Mouse (Mus musculus) midbrain, embryonic 12.5 days (tissue): Measurements from ENCODE around the gene Olfr307. TPM values are rescaled to one million over a fixed set of nuclear protein-coding genes. Genes with fewer than 3 reads are reported as not detected.

Experiments used
- microRNA-seq: library from miRNA; unstranded; fragments of <30 nt; microRNA quantifications from one replicate; pipeline ENCODE4, GENCODE M21; 2017
- polyA plus RNA-seq: library from polyadenylated mRNA; unstranded; fragments of >200 nt; fragmentation: Nextera tagmentation; extraction: Ambion mirVana; gene quantifications from 2 replicates; pipeline ENCODE4 v1.2.1, GENCODE M21; 2016

Gene Olfr307
- polyA plus RNA-seq, 1 experiment from 2014 or later, result not detected

Small RNA genes lying within 50 kb of the gene (microRNA-seq; reads per million reads assigned to microRNA genes)
- gene Gm23192, result not detected

Other genes starting within 250 kb of the Olfr307 start
- not detected in 2 replicates for gene Vmn2r75, start 165.8 kb downstream of the Olfr307 start, polyA plus RNA-seq
- gene Vmn2r76, start 91.3 kb downstream of the Olfr307 start, polyA plus RNA-seq, result not detected in 2 replicates
- not detected in 2 replicates for gene Olfr310, start 60.4 kb downstream of the Olfr307 start, polyA plus RNA-seq
- not detected in 2 replicates for gene Olfr309, start 23.9 kb downstream of the Olfr307 start, polyA plus RNA-seq
- gene Olfr308, start 12.0 kb downstream of the Olfr307 start, polyA plus RNA-seq, result not detected in 2 replicates
- gene Olfr305, start 29.3 kb upstream of the Olfr307 start, polyA plus RNA-seq, result not detected in 2 replicates
- not detected in 2 replicates for gene Olfr304, start 49.1 kb upstream of the Olfr307 start, polyA plus RNA-seq
- gene Olfr303, start 60.2 kb upstream of the Olfr307 start, polyA plus RNA-seq, result not detected in 2 replicates
- gene Olfr301, start 66.3 kb upstream of the Olfr307 start, polyA plus RNA-seq, result not detected in 2 replicates
- not detected in 2 replicates for gene Olfr299, start 122.3 kb upstream of the Olfr307 start, polyA plus RNA-seq
- gene Olfr298, start 154.9 kb upstream of the Olfr307 start, polyA plus RNA-seq, result not detected in 2 replicates
- gene Olfr297, start 182.4 kb upstream of the Olfr307 start, polyA plus RNA-seq, result not detected in 2 replicates
- not detected in 2 replicates for gene Olfr295, start 246.3 kb upstream of the Olfr307 start, polyA plus RNA-seq